Mouse (Mus musculus): ENCODE measurements at regions not wholly inside any gene's neighbourhood (a gene's known extent, or its start where the extent isn't known, plus 50 kb on each side); places are given as distances from the start of the nearest gene placed in this dataset.
"Not testable (repeated sequence)": the region's sequence is repeated elsewhere in the genome, so short reads cannot be mapped to it uniquely, and the experiment has no call there.

- TF ChIP-seq CTCF (IDR thresholded peaks at IDR 0.05; ENCODE audit: borderline replicate concordance, extremely low read depth, insufficient read depth, insufficient read length) (no peak), POLR2A (IDR thresholded peaks at IDR 0.05; ENCODE audit: borderline replicate concordance, extremely low read depth, insufficient read depth, insufficient read length, poor library complexity, severe bottlenecking) (no peak)
- DNase-seq (ENCODE audit: low read depth), result peak; percentile 19
Measured at GRCm38 (mm10) chr15:38129330-38129729, 704.0 kb downstream of the 4930447A16Rik start.

GRCm38 (mm10) chr15:38129861-38130631, 704.7 kb downstream of the 4930447A16Rik start:
- TF ChIP-seq POLR2A (IDR thresholded peaks at IDR 0.05; ENCODE audit: borderline replicate concordance, extremely low read depth, insufficient read depth, insufficient read length, poor library complexity, severe bottlenecking) (no peak), CTCF (IDR thresholded peaks at IDR 0.05; ENCODE audit: borderline replicate concordance, extremely low read depth, insufficient read depth, insufficient read length) (no peak)
- DNase-seq (ENCODE audit: low read depth), result no peak

- TF ChIP-seq CTCF (IDR thresholded peaks at IDR 0.05; ENCODE audit: borderline replicate concordance, extremely low read depth, insufficient read depth, insufficient read length), result no peak
- DNase-seq (ENCODE audit: low read depth), result no peak
Measured at GRCm38 (mm10) chr15:38130632-38131028, 705.3 kb downstream of the 4930447A16Rik start.

GRCm38 (mm10) chr15:38139639-38140038, 714.3 kb downstream of the 4930447A16Rik start:
- no peak for DNase-seq (ENCODE audit: low read depth)
- TF ChIP-seq POLR2A (IDR thresholded peaks at IDR 0.05; ENCODE audit: borderline replicate concordance, extremely low read depth, insufficient read depth, insufficient read length, poor library complexity, severe bottlenecking), result no peak
- TF ChIP-seq CTCF (IDR thresholded peaks at IDR 0.05; ENCODE audit: borderline replicate concordance, extremely low read depth, insufficient read depth, insufficient read length), result no peak

GRCm38 (mm10) chr15:38143495-38143894, 718.1 kb downstream of the 4930447A16Rik start:
- DNase-seq (ENCODE audit: low read depth), result no peak
- TF ChIP-seq CTCF (IDR thresholded peaks at IDR 0.05; ENCODE audit: borderline replicate concordance, extremely low read depth, insufficient read depth, insufficient read length) (no peak), POLR2A (IDR thresholded peaks at IDR 0.05; ENCODE audit: borderline replicate concordance, extremely low read depth, insufficient read depth, insufficient read length, poor library complexity, severe bottlenecking) (no peak)

- no peak for TF ChIP-seq CTCF (IDR thresholded peaks at IDR 0.05; ENCODE audit: borderline replicate concordance, extremely low read depth, insufficient read depth, insufficient read length)
- TF ChIP-seq POLR2A (IDR thresholded peaks at IDR 0.05; ENCODE audit: borderline replicate concordance, extremely low read depth, insufficient read depth, insufficient read length, poor library complexity, severe bottlenecking), result no peak
- DNase-seq (ENCODE audit: low read depth), result peak; percentile 15
Measured at GRCm38 (mm10) chr15:38151654-38152053, 726.3 kb downstream of the 4930447A16Rik start.

- not testable (repeated sequence) for DNase-seq (ENCODE audit: low read depth)
Measured at GRCm38 (mm10) chr15:38153821-38154220, 728.5 kb downstream of the 4930447A16Rik start.

GRCm38 (mm10) chr15:38159161-38159560, 733.8 kb downstream of the 4930447A16Rik start:
- DNase-seq (ENCODE audit: low read depth), result no peak
- TF ChIP-seq CTCF (IDR thresholded peaks at IDR 0.05; ENCODE audit: borderline replicate concordance, extremely low read depth, insufficient read depth, insufficient read length) (no peak), POLR2A (IDR thresholded peaks at IDR 0.05; ENCODE audit: borderline replicate concordance, extremely low read depth, insufficient read depth, insufficient read length, poor library complexity, severe bottlenecking) (no peak)

GRCm38 (mm10) chr15:38163721-38164120, 738.4 kb downstream of the 4930447A16Rik start:
- no peak for TF ChIP-seq POLR2A (IDR thresholded peaks at IDR 0.05; ENCODE audit: borderline replicate concordance, extremely low read depth, insufficient read depth, insufficient read length, poor library complexity, severe bottlenecking)
- no peak for TF ChIP-seq CTCF (IDR thresholded peaks at IDR 0.05; ENCODE audit: borderline replicate concordance, extremely low read depth, insufficient read depth, insufficient read length)
- peak; percentile 29 for DNase-seq (ENCODE audit: low read depth)

GRCm38 (mm10) chr15:38164848-38165247, 739.5 kb downstream of the 4930447A16Rik start:
- no peak for DNase-seq (ENCODE audit: low read depth)
- TF ChIP-seq CTCF (IDR thresholded peaks at IDR 0.05; ENCODE audit: borderline replicate concordance, extremely low read depth, insufficient read depth, insufficient read length), result no peak
- TF ChIP-seq POLR2A (IDR thresholded peaks at IDR 0.05; ENCODE audit: borderline replicate concordance, extremely low read depth, insufficient read depth, insufficient read length, poor library complexity, severe bottlenecking), result no peak

GRCm38 (mm10) chr15:38165881-38166445, 740.6 kb downstream of the 4930447A16Rik start:
- no peak for DNase-seq (ENCODE audit: low read depth)
- no peak for TF ChIP-seq POLR2A (IDR thresholded peaks at IDR 0.05; ENCODE audit: borderline replicate concordance, extremely low read depth, insufficient read depth, insufficient read length, poor library complexity, severe bottlenecking)
- no peak for TF ChIP-seq CTCF (IDR thresholded peaks at IDR 0.05; ENCODE audit: borderline replicate concordance, extremely low read depth, insufficient read depth, insufficient read length)

- TF ChIP-seq POLR2A (IDR thresholded peaks at IDR 0.05; ENCODE audit: borderline replicate concordance, extremely low read depth, insufficient read depth, insufficient read length, poor library complexity, severe bottlenecking) (no peak), CTCF (IDR thresholded peaks at IDR 0.05; ENCODE audit: borderline replicate concordance, extremely low read depth, insufficient read depth, insufficient read length) (no peak)
- DNase-seq (ENCODE audit: low read depth), result no peak
Measured at GRCm38 (mm10) chr15:38166476-38166875, 741.1 kb downstream of the 4930447A16Rik start.

Data from brain, embryonic 14.5 days (tissue).